Mouse (Mus musculus): ENCODE measurements around the gene Pcsk2. TPM values are rescaled to one million over a fixed set of nuclear protein-coding genes. Genes with fewer than 3 reads are reported as not detected.

Pcsk2 gene
- polyA plus RNA-seq, 1 experiment from 2014 or later, result 23.5 TPM

DNA sequence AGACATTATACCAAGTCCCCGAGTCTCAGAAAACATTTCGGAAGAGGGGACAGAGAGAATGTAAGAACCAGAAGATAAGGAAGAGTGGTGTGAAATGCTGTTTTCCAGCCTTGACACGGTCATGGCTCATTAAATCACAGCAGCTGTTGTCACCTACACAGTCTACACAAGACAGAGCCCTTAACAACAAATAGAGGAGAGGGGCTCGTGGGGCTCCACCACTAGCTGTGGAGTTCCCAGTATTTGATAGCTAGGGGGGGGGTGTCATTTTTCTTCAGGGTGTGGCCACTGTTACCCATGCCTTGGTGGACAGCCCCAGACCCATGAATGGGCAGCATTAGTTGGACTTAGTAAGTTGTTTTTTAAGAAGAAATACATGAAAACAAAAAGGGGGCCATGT lies 266.3 kb downstream of the Pcsk2 start:
- 0 out of 2 replicates have a peak, but pooled peaks cover 4% of the 10 kb centered on the region for H3K36me3 ChIP-seq
- H3K27ac ChIP-seq, result no peak overlapping the region
- no peak for ATAC-seq
- no peaks in the 10 kb centered on the region for H3K27me3 ChIP-seq
- no peaks in the 10 kb centered on the region; the same call in 1 of the 2 replicates for H3K4me1 ChIP-seq (replicated peaks)
- H3K4me3 ChIP-seq (replicated peaks), result no peak overlapping the region
- H3K9me3 ChIP-seq, result no peaks in the 10 kb centered on the region
- 71% methylated on average over 4 of the region's 4 CpGs for WGBS
- H3K4me2 ChIP-seq (replicated peaks), result no peak overlapping the region
- H3K9ac ChIP-seq (replicated peaks), result no peak overlapping the region

DNA sequence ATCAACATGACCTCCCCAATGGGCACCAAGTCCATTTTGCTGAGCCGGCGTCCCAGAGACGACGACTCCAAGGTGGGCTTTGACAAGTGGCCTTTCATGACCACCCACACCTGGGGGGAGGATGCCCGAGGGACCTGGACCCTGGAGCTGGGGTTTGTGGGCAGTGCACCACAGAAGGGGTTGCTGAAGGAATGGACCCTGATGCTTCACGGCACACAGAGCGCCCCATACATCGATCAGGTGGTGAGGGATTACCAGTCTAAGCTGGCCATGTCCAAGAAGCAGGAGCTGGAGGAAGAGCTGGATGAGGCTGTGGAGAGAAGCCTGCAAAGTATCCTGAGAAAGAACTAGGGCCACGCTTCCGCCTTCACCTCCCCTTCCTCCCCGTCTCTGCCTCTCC lies 267.5 kb downstream of the Pcsk2 start:
- H3K4me3 ChIP-seq (replicated peaks), result no peak overlapping the region
- H3K27ac ChIP-seq, result no peak overlapping the region
- 95% methylated on average over 11 of the region's 11 CpGs for WGBS
- H3K27me3 ChIP-seq, result no peaks in the 10 kb centered on the region
- H3K9ac ChIP-seq (replicated peaks), result no peak overlapping the region
- no peaks in the 10 kb centered on the region for H3K4me1 ChIP-seq (replicated peaks)
- no peak overlapping the region for H3K4me2 ChIP-seq (replicated peaks)
- H3K36me3 ChIP-seq, result 0 out of 2 replicates have a peak, but pooled peaks cover 4% of the 10 kb centered on the region
- ATAC-seq, result no peak
- no peaks in the 10 kb centered on the region for H3K9me3 ChIP-seq

DNA sequence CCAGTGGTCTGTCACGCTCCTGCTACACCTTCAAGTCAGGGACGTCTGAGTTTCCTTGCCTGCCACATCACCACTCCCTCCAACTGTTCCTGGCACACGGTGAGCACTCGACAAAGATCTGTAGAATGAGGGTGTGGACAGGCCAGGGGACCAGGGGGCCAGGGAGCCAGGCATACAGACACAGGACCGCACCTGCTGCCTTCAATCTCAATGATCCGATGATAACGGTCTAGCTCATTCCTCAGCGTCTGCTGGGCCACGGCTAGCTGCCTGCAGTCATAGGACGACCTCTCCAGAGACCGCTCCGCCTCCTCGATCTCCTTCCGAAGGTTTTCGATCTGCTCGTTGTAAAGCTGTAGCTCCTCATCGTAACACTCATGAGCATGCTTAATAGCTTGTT lies 285.7 kb downstream of the Pcsk2 start:
- Histone ChIP-seq H3K36me3 (no peaks in the 10 kb centered on the region), H3K27ac (no peak overlapping the region), H3K9ac (replicated peaks) (no peak overlapping the region), H3K27me3 (no peaks in the 10 kb centered on the region), H3K4me2 (replicated peaks) (no peak overlapping the region), H3K4me3 (replicated peaks) (no peak overlapping the region), H3K9me3 (no peaks in the 10 kb centered on the region), H3K4me1 (replicated peaks) (no peaks in the 10 kb centered on the region)
- WGBS, result 79% methylated on average over 17 of the region's 17 CpGs
- no peak for ATAC-seq

DNA sequence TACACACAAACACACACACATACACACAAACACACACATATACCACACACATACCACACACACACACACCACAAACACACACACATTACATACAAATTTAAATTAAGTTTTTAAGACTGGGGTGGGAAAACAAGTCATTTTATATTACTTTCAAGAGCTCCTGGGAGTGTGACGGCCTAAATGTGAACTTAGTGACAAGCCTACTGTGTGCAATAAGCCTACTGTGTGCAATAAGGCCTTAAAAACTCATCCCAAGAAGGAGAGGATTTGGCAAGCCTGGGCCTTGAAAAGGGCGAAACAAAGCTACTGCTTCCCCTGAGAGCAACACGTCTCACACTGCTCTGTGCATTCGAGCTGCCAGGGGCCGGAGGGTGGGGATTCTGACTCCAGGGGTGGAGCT lies 286.8 kb downstream of the Pcsk2 start:
- H3K4me3 ChIP-seq (replicated peaks), result no peak overlapping the region
- 71% methylated on average over 5 of the region's 5 CpGs for WGBS
- no peak for ATAC-seq

DNA sequence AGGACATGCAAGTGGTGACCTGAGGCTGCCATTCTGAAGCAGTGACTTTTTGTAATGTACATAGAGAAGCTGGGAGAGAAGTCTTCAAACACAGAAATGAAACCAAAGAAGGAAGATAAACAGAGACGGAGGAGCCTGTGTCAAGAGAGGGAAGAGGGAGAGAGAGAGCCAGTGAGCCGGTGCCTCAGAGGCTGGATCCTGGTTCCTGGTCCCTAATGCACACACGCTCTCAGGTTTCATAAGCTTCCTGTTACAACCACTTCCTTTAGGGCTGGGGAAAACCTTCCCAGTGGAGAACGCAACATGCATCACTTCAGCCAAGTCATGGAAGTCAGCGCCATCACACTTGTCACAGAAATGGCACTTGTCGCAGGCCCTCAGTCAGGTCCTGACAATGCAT lies 288.1 kb downstream of the Pcsk2 start:
- 86% methylated on average over 6 of the region's 6 CpGs for WGBS
- Histone ChIP-seq H3K4me3 (replicated peaks) (no peak overlapping the region), H3K27ac (no peak overlapping the region), H3K27me3 (no peaks in the 10 kb centered on the region), H3K36me3 (no peaks in the 10 kb centered on the region), H3K9ac (replicated peaks) (no peak overlapping the region), H3K4me1 (replicated peaks) (peaks cover 3% of the 10 kb centered on the region; the same call in 1 of the 2 replicates), H3K4me2 (replicated peaks) (no peak overlapping the region), H3K9me3 (no peaks in the 10 kb centered on the region)
- ATAC-seq, result no peak

More for the DNA sequence above, 286.8 kb downstream of the Pcsk2 start:
- Histone ChIP-seq H3K4me1 (replicated peaks) (peaks cover 3% of the 10 kb centered on the region; the same call in 1 of the 2 replicates), H3K4me2 (replicated peaks) (no peak overlapping the region), H3K27ac (no peak overlapping the region), H3K27me3 (no peaks in the 10 kb centered on the region), H3K9me3 (no peaks in the 10 kb centered on the region), H3K9ac (replicated peaks) (no peak overlapping the region), H3K36me3 (no peaks in the 10 kb centered on the region)

DNA sequence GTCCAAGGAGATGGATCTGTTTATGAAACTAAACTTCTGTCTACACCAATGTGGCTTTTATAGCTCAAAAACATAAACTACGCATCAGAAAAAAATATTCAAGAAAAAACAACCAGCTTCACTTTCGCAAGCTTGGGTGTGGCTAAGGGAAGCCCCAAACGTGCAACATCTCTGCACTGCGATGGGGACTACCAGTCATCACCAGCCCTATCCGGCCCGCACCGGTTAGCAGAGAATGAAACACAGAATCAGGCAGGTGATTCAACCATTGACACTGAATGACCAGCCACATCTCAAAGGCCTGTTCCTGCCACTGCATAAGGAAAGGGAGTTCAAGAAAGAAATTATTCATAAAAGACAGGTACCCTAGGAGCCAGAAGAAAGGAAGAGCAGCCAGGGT lies 289.9 kb downstream of the Pcsk2 start:
- Histone ChIP-seq H3K36me3 (no peaks in the 10 kb centered on the region), H3K27ac (no peak overlapping the region), H3K4me2 (replicated peaks) (no peak overlapping the region), H3K9me3 (no peaks in the 10 kb centered on the region), H3K27me3 (no peaks in the 10 kb centered on the region), H3K9ac (replicated peaks) (no peak overlapping the region), H3K4me1 (replicated peaks) (peaks cover 3% of the 10 kb centered on the region; the same call in 1 of the 2 replicates), H3K4me3 (replicated peaks) (no peak overlapping the region)
- ATAC-seq, result no peak
- 89% methylated on average over 7 of the region's 7 CpGs for WGBS

DNA sequence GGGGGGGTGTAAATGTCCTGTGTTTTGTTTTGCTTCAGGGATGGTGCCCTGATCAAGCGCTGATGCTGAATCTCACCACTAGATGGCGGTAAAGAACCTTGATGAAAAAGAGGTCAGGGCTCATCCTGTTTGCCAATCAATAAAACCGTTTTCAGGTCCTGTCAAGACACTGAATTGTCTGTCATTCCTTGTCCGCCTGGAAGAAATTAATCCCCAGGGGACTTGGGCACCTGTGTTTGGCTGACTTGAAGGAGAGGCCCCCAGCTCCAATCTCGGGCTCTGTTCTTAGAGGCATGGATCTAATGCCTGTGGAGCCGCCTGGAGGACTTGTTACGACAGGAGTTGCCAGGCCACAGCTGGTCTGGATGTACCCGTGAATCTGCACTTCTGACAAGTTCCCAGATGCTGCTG lies 291.3 kb downstream of the Pcsk2 start:
- peak; percentile 76 for ATAC-seq
- 1% methylated on average over 8 of the region's 8 CpGs for WGBS
- Histone ChIP-seq H3K36me3 (no peaks in the 10 kb centered on the region), H3K4me2 (replicated peaks) (peak overlapping the region; percentile 54), H3K9ac (replicated peaks) (no peak overlapping the region), H3K9me3 (no peaks in the 10 kb centered on the region), H3K4me3 (replicated peaks) (0 out of 2 replicates have a peak overlapping the region, but pooled peaks have one; percentile 16), H3K27ac (no peak overlapping the region), H3K4me1 (replicated peaks) (peaks cover 3% of the 10 kb centered on the region; the same call in 1 of the 2 replicates), H3K27me3 (no peaks in the 10 kb centered on the region)

DNA sequence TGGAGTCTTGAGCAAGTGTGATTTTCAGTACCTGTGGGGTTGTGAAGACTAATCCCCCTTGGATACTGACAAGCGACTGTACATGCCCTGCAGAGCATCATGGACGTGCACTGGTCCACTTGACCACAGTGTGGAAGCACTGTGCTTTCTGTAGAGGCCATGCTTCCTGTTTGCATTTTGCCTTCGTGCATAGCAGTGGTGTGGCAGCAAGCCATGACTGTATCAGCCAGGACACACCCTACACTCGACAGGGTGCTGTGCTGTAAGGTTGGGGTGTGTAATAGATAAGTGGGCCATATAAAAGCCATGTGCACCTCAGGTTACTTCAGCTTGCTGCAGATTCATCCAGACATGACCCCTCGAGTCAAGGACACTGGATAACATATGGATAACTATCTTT lies 292.7 kb downstream of the Pcsk2 start:
- H3K27ac ChIP-seq, result no peak overlapping the region
- no peaks in the 10 kb centered on the region for H3K9me3 ChIP-seq
- no peak overlapping the region for H3K4me2 ChIP-seq (replicated peaks)
- H3K36me3 ChIP-seq, result no peaks in the 10 kb centered on the region
- H3K27me3 ChIP-seq, result no peaks in the 10 kb centered on the region
- WGBS, result 76% methylated on average over 5 of the region's 5 CpGs
- no peak overlapping the region for H3K4me3 ChIP-seq (replicated peaks)
- no peak overlapping the region for H3K9ac ChIP-seq (replicated peaks)
- no peak for ATAC-seq
- peaks cover 3% of the 10 kb centered on the region; the same call in 1 of the 2 replicates for H3K4me1 ChIP-seq (replicated peaks)

DNA sequence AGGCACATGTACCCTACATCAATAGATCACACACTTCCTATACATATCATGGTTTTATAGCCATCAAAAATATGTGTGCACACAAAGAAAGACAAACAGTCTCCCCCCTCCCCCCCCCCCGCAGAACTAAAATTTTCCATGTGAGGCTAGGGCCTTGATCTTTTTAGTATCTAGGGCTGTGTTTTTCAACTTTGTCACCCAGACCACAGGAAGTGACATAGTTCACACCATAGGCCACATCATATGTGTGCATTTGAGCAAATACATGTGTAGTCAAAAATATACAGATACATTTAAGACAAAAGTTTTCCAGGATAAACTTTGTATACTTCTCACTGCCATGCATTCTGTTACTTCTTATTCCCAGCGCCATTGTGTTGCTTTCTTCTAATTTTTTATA lies 293.5 kb downstream of the Pcsk2 start:
- Histone ChIP-seq H3K27me3 (no peaks in the 10 kb centered on the region), H3K4me2 (replicated peaks) (no peak overlapping the region), H3K4me1 (replicated peaks) (peaks cover 3% of the 10 kb centered on the region; the same call in 1 of the 2 replicates), H3K27ac (no peak overlapping the region), H3K9ac (replicated peaks) (no peak overlapping the region), H3K9me3 (no peaks in the 10 kb centered on the region), H3K36me3 (no peaks in the 10 kb centered on the region), H3K4me3 (replicated peaks) (no peak overlapping the region)
- 91% methylated on average over 2 of the region's 2 CpGs for WGBS
- ATAC-seq, result no peak

DNA sequence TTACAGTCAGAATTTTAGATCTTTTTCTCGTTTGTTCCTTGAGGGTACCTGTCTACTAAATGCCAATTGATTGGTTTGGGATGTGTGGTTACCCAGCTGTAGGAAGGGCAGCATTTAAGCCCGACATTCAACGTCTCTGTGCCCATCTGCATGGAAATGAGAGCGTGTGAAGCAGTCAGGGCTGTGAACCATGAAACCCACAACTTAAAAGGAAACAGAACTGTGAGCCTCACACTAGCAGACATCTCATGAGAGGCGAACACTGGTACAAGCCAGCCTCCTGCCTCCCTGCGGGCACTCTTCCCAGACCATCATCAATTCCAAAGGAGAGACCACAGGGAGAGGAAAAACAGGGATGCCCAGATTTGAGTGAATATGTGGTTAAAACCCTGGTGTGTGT lies 294.9 kb downstream of the Pcsk2 start:
- 78% methylated on average over 6 of the region's 6 CpGs for WGBS
- Histone ChIP-seq H3K4me1 (replicated peaks) (peaks cover 3% of the 10 kb centered on the region; the same call in 1 of the 2 replicates), H3K9ac (replicated peaks) (no peak overlapping the region), H3K9me3 (no peaks in the 10 kb centered on the region), H3K4me3 (replicated peaks) (no peak overlapping the region), H3K27ac (no peak overlapping the region), H3K36me3 (no peaks in the 10 kb centered on the region), H3K27me3 (no peaks in the 10 kb centered on the region), H3K4me2 (replicated peaks) (no peak overlapping the region)
- no peak for ATAC-seq

DNA sequence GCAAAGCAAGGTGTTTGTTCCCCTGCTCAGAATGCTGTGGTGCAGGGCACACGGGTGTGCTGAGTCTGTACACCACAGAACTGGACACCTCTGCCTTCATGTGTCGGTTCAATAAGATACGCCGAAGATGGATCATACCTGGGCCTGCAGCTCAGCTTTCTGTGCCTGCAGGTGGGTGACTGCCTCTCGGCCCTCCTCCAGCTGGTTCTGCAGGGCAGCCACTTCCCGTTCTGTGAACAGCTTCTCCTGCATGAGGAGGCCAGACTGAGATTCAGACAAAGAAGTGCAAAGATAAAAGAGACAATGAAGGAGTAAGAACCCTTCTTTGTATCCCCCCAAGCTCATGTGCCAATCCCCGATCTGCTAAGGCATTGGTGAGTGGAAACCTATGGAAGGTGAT lies 295.6 kb downstream of the Pcsk2 start:
- no peak overlapping the region for H3K27ac ChIP-seq
- H3K4me1 ChIP-seq (replicated peaks), result peaks cover 3% of the 10 kb centered on the region; the same call in 1 of the 2 replicates
- WGBS, result 75% methylated on average over 7 of the region's 7 CpGs

DNA sequence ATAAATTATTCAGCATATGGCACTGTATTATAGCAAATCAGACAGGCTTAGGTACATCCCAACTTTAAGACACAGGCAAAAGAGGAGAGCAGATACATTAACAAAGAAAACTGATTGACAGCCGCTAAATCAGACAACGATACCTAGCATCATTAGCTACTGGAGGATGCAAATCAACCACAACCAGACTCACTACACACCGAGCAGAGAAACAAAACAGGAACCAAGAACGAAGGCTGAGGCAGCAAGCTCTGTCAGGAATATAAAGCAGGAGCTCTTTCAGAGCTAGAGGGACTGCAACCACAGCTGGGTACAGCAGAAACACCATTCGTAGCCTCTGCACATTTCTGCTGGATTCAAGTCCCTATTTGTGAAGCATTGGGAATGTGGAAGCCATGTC lies 298.8 kb downstream of the Pcsk2 start:
- Histone ChIP-seq H3K4me1 (replicated peaks) (no peaks in the 10 kb centered on the region), H3K27me3 (no peaks in the 10 kb centered on the region), H3K27ac (no peak overlapping the region), H3K9me3 (no peaks in the 10 kb centered on the region), H3K9ac (replicated peaks) (no peak overlapping the region), H3K4me2 (replicated peaks) (no peak overlapping the region), H3K4me3 (replicated peaks) (no peak overlapping the region), H3K36me3 (no peaks in the 10 kb centered on the region)
- no peak for ATAC-seq
- WGBS, result 72% methylated on average over 5 of the region's 5 CpGs

More for the DNA sequence above, 295.6 kb downstream of the Pcsk2 start:
- H3K4me3 ChIP-seq (replicated peaks), result no peak overlapping the region
- no peak overlapping the region for H3K9ac ChIP-seq (replicated peaks)
- H3K36me3 ChIP-seq, result no peaks in the 10 kb centered on the region
- H3K4me2 ChIP-seq (replicated peaks), result no peak overlapping the region
- no peak for ATAC-seq
- H3K9me3 ChIP-seq, result no peaks in the 10 kb centered on the region
- H3K27me3 ChIP-seq, result no peaks in the 10 kb centered on the region

DNA sequence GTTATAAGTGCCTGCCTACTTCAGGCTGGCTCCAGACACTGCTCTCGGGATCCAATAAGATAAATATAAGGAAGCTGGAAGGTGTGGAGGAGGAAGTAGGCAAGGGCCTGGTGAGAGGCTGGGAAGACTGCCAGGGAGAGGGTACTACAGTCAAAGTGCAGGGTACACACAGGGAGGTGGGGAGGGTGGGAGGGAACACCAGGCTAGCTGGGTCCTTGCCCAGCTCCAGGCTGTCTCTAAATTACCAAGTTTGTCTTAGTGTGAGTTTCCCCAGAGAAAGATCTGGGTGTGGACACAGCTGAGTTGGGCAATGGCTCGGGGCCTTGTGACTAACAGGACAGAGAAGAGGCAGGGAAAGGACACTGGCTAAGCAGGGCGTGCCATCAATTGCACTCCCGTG lies 300.8 kb downstream of the Pcsk2 start:
- Histone ChIP-seq H3K4me2 (replicated peaks) (no peak overlapping the region), H3K36me3 (no peaks in the 10 kb centered on the region), H3K4me1 (replicated peaks) (no peaks in the 10 kb centered on the region), H3K9ac (replicated peaks) (no peak overlapping the region), H3K27me3 (no peaks in the 10 kb centered on the region), H3K4me3 (replicated peaks) (no peak overlapping the region), H3K27ac (no peak overlapping the region), H3K9me3 (no peaks in the 10 kb centered on the region)
- no peak for ATAC-seq
- WGBS, result 81% methylated on average over 4 of the region's 4 CpGs

Data from midbrain, embryonic 13.5 days (tissue).